Mouse (Mus musculus) hindbrain, embryonic 15.5 days (tissue): Measurements from ENCODE around the gene Gpat3. TPM values are rescaled to one million over a fixed set of nuclear protein-coding genes. Genes with fewer than 3 reads are reported as not detected.

Source experiments
- ATAC-seq: fragments of 200-750 bp; cut with Nextera tagmentation; 2 replicates; pipeline ENCODE4 v1.8.0; 2017; ENCODE audit warnings: low read depth, moderate number of reproducible peaks, moderate TSS enrichment; ENCODE audit not compliant: low FRiP score
- H3K27ac ChIP-seq: fragments of 300-500 bp; sonication (generic); replicated peaks from 2 replicates; pipeline ENCODE4 v1.5.1; 2015; ENCODE audit warnings: mild to moderate bottlenecking, inconsistent platforms
- H3K27me3 ChIP-seq: fragments of 300-500 bp; sonication (generic); 2 replicates; pipeline ENCODE4 v1.6.1; 2015; ENCODE audit warnings: control low read depth, inconsistent platforms
- H3K36me3 ChIP-seq: fragments of 300-500 bp; sonication (generic); 2 replicates; pipeline ENCODE4 v1.6.1; 2015; ENCODE audit warnings: control low read depth, inconsistent platforms
- H3K4me1 ChIP-seq: fragments of 300-500 bp; sonication (generic); replicated peaks from 2 replicates; pipeline ENCODE4 v1.6.1; 2015; ENCODE audit warnings: control low read depth, inconsistent platforms
- H3K4me2 ChIP-seq: fragments of 300-500 bp; sonication (generic); 2 replicates; pipeline ENCODE4 v1.6.1; 2015; ENCODE audit warnings: moderate library complexity, mild to moderate bottlenecking, inconsistent platforms
- H3K4me3 ChIP-seq: fragments of 300-500 bp; sonication (generic); 2 replicates; pipeline ENCODE4 v1.5.1; 2015; ENCODE audit warnings: mild to moderate bottlenecking, inconsistent platforms
- H3K9ac ChIP-seq: fragments of 300-500 bp; sonication (generic); 2 replicates; pipeline ENCODE4 v1.6.1; 2015; ENCODE audit warnings: inconsistent platforms
- H3K9me3 ChIP-seq: fragments of 300-500 bp; sonication (generic); 2 replicates; pipeline ENCODE4 v1.6.1; 2016; ENCODE audit warnings: control low read depth, inconsistent platforms
- WGBS: fragments of 180-500 bp; shearing (Covaris S2); methylation state at CpG from one replicate; pipeline ENCODE4 v1.1.7; 2015; 5-methylcytosine and 5-hydroxymethylcytosine counted together
- polyA plus RNA-seq: library from polyadenylated mRNA; unstranded; fragments of >200 nt; fragmentation: Nextera tagmentation; extraction: Ambion mirVana; gene quantifications from 2 replicates; pipeline ENCODE4 v1.2.1, GENCODE M21; 2015

The Gpat3 gene
- polyA plus RNA-seq, 1 experiment from 2014 or later = 0.93 TPM

- H3K27ac ChIP-seq = no peak overlapping the region
- H3K9me3 ChIP-seq = no peaks in the 10 kb centered on the region
- ATAC-seq = no peak
- H3K4me3 ChIP-seq = no peak overlapping the region
- 87% methylated on average over 5 of the region's 5 CpGs for WGBS
- no peaks in the 10 kb centered on the region for H3K36me3 ChIP-seq
- no peaks in the 10 kb centered on the region for H3K27me3 ChIP-seq
- H3K9ac ChIP-seq = no peak overlapping the region
- H3K4me1 ChIP-seq = no peaks in the 10 kb centered on the region
- no peak overlapping the region for H3K4me2 ChIP-seq
Measured at GRCm38 (mm10) chr5:100901046-100901445, 55.5 kb downstream of the Gpat3 start.

GRCm38 (mm10) chr5:100908478-100908877 is 63.0 kb downstream of the Gpat3 start:
- Histone ChIP-seq H3K4me3 (no peak overlapping the region), H3K4me2 (no peak overlapping the region), H3K27me3 (0 out of 2 replicates have a peak, but pooled peaks cover 4% of the 10 kb centered on the region), H3K27ac (no peak overlapping the region), H3K9me3 (no peaks in the 10 kb centered on the region), H3K36me3 (no peaks in the 10 kb centered on the region), H3K4me1 (no peaks in the 10 kb centered on the region), H3K9ac (no peak overlapping the region)
- no peak for ATAC-seq
- 93% methylated on average over 7 of the region's 7 CpGs for WGBS

GRCm38 (mm10) chr5:100908901-100909300 is 63.4 kb downstream of the Gpat3 start:
- no peak for ATAC-seq
- WGBS = 84% methylated on average over 10 of the region's 10 CpGs
- Histone ChIP-seq H3K27me3 (0 out of 2 replicates have a peak, but pooled peaks cover 6% of the 10 kb centered on the region), H3K4me3 (no peak overlapping the region), H3K4me1 (no peaks in the 10 kb centered on the region), H3K27ac (no peak overlapping the region), H3K4me2 (no peak overlapping the region), H3K36me3 (no peaks in the 10 kb centered on the region), H3K9ac (no peak overlapping the region), H3K9me3 (no peaks in the 10 kb centered on the region)

- H3K4me3 ChIP-seq = no peak overlapping the region
- ATAC-seq = no peak
- WGBS = 89% methylated on average over 11 of the region's 11 CpGs
Measured at GRCm38 (mm10) chr5:100909691-100910090, 64.2 kb downstream of the Gpat3 start.

GRCm38 (mm10) chr5:100911502-100912097 is 66.1 kb downstream of the Gpat3 start:
- no peak overlapping the region for H3K4me3 ChIP-seq
- WGBS = 76% methylated on average over 19 of the region's 19 CpGs
- no peak overlapping the region for H3K4me2 ChIP-seq
- no peaks in the 10 kb centered on the region for H3K9me3 ChIP-seq
- no peak overlapping the region for H3K27ac ChIP-seq
- no peak overlapping the region for H3K9ac ChIP-seq
- H3K36me3 ChIP-seq = no peaks in the 10 kb centered on the region
- no peaks in the 10 kb centered on the region for H3K4me1 ChIP-seq
- ATAC-seq = no peak
- H3K27me3 ChIP-seq = peaks cover 10% of the 10 kb centered on the region; the same call in 1 of the 2 replicates

More at GRCm38 (mm10) chr5:100909691-100910090, 64.2 kb downstream of the Gpat3 start:
- Histone ChIP-seq H3K36me3 (no peaks in the 10 kb centered on the region), H3K4me2 (no peak overlapping the region), H3K9ac (no peak overlapping the region), H3K27ac (no peak overlapping the region), H3K27me3 (0 out of 2 replicates have a peak, but pooled peaks cover 6% of the 10 kb centered on the region), H3K4me1 (no peaks in the 10 kb centered on the region), H3K9me3 (no peaks in the 10 kb centered on the region)

GRCm38 (mm10) chr5:100912366-100912765 is 66.9 kb downstream of the Gpat3 start:
- Histone ChIP-seq H3K4me1 (no peaks in the 10 kb centered on the region), H3K27ac (no peak overlapping the region), H3K9me3 (no peaks in the 10 kb centered on the region), H3K4me2 (no peak overlapping the region), H3K9ac (no peak overlapping the region), H3K4me3 (no peak overlapping the region), H3K36me3 (no peaks in the 10 kb centered on the region), H3K27me3 (peaks cover 14% of the 10 kb centered on the region; the same call in 1 of the 2 replicates)
- WGBS = 84% methylated on average over 7 of the region's 7 CpGs
- ATAC-seq = no peak

- no peaks in the 10 kb centered on the region for H3K36me3 ChIP-seq
- no peak for ATAC-seq
- no peak overlapping the region for H3K27ac ChIP-seq
- H3K27me3 ChIP-seq = peaks cover 18% of the 10 kb centered on the region; the same call in 1 of the 2 replicates
- H3K4me1 ChIP-seq = no peaks in the 10 kb centered on the region
- WGBS = 67% methylated on average over 9 of the region's 9 CpGs
- H3K9ac ChIP-seq = no peak overlapping the region
- H3K4me2 ChIP-seq = no peak overlapping the region
- no peaks in the 10 kb centered on the region for H3K9me3 ChIP-seq
- no peak overlapping the region for H3K4me3 ChIP-seq
Measured at GRCm38 (mm10) chr5:100913274-100913673, 67.8 kb downstream of the Gpat3 start.

- H3K27ac ChIP-seq = no peak overlapping the region
- H3K27me3 ChIP-seq = peaks cover 26% of the 10 kb centered on the region; the same call in 1 of the 2 replicates
- H3K36me3 ChIP-seq = no peaks in the 10 kb centered on the region
- no peak overlapping the region for H3K4me2 ChIP-seq
- H3K9ac ChIP-seq = no peak overlapping the region
- 0 out of 2 replicates have a peak, but pooled peaks have one; percentile 23 for ATAC-seq
- 18% methylated on average over 7 of the region's 7 CpGs for WGBS
- H3K9me3 ChIP-seq = no peaks in the 10 kb centered on the region
- no peaks in the 10 kb centered on the region for H3K4me1 ChIP-seq
- H3K4me3 ChIP-seq = no peak overlapping the region
Measured at GRCm38 (mm10) chr5:100914989-100915388, 69.5 kb downstream of the Gpat3 start.

- Histone ChIP-seq H3K4me1 (no peaks in the 10 kb centered on the region), H3K9me3 (no peaks in the 10 kb centered on the region), H3K36me3 (no peaks in the 10 kb centered on the region), H3K4me3 (no peak overlapping the region), H3K4me2 (no peak overlapping the region), H3K27ac (no peak overlapping the region), H3K9ac (no peak overlapping the region), H3K27me3 (peaks cover 27% of the 10 kb centered on the region; the same call in 1 of the 2 replicates)
- WGBS = 45% methylated on average over 5 of the region's 5 CpGs
- ATAC-seq = no peak
Measured at GRCm38 (mm10) chr5:100915411-100915810, 69.9 kb downstream of the Gpat3 start.

GRCm38 (mm10) chr5:100916416-100916815 is 70.9 kb downstream of the Gpat3 start:
- WGBS = 80% methylated on average over 8 of the region's 8 CpGs
- Histone ChIP-seq H3K27me3 (peaks cover 27% of the 10 kb centered on the region; the same call in 1 of the 2 replicates), H3K4me3 (no peak overlapping the region), H3K9ac (no peak overlapping the region), H3K36me3 (no peaks in the 10 kb centered on the region), H3K4me2 (no peak overlapping the region), H3K27ac (no peak overlapping the region), H3K4me1 (no peaks in the 10 kb centered on the region; the same call in 1 of the 2 replicates), H3K9me3 (no peaks in the 10 kb centered on the region)
- no peak for ATAC-seq

GRCm38 (mm10) chr5:100917252-100917774 is 71.8 kb downstream of the Gpat3 start:
- Histone ChIP-seq H3K27me3 (peaks cover 27% of the 10 kb centered on the region; the same call in 1 of the 2 replicates), H3K9me3 (no peaks in the 10 kb centered on the region), H3K36me3 (no peaks in the 10 kb centered on the region), H3K4me2 (no peak overlapping the region), H3K4me3 (no peak overlapping the region), H3K4me1 (no peaks in the 10 kb centered on the region; the same call in 1 of the 2 replicates), H3K27ac (no peak overlapping the region), H3K9ac (no peak overlapping the region)
- WGBS = 22% methylated on average over 15 of the region's 15 CpGs
- ATAC-seq = no peak

GRCm38 (mm10) chr5:100919069-100919468 is 73.6 kb downstream of the Gpat3 start:
- 22% methylated on average over 9 of the region's 9 CpGs for WGBS
- peaks cover 21% of the 10 kb centered on the region; the same call in 1 of the 2 replicates for H3K27me3 ChIP-seq
- no peak overlapping the region for H3K27ac ChIP-seq
- no peaks in the 10 kb centered on the region; the same call in 1 of the 2 replicates for H3K4me1 ChIP-seq
- no peak for ATAC-seq
- no peaks in the 10 kb centered on the region for H3K9me3 ChIP-seq
- H3K36me3 ChIP-seq = no peaks in the 10 kb centered on the region
- no peak overlapping the region for H3K9ac ChIP-seq
- H3K4me2 ChIP-seq = no peak overlapping the region
- no peak overlapping the region for H3K4me3 ChIP-seq
